Mouse (Mus musculus) neural tube, embryonic 10.5 days (tissue): ENCODE results near the gene Mmrn2.
"Not testable (repeated sequence)": the region's sequence is repeated elsewhere in the genome, so short reads cannot be mapped to it uniquely, and the experiment has no call there.

ENCODE experiments used
- DNase-seq: peaks from one replicate; pipeline ENCODE4 v3.0.0-alpha.2; 2017; ENCODE audit warnings: low spot score; ENCODE audit errors: extremely low spot score

The Mmrn2 gene

DNA sequence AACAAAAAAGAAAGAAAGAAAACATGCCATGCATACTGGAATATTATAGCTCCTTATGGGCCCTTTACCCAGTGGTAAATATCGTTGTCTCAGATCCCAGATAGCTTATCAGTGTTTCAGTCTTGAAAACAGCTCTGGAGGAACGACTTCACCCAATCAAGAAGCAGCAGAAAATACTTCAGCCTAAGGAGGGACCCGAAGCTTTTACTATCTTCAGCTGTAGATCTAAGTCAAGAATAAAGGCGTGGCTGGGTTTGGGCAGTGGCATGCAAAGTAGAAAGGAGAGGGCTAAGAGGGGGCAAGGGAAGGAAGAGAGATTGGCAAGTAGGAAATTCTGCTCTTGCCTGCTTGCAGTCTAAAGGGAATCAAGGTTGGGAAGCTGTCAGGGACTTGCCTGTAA lies 13.1 kb upstream of the Mmrn2 start:
- DNase-seq, result no peak

GRCm38 (mm10) chr14:34362726-34363445 lies 12.4 kb upstream of the Mmrn2 start:
- DNase-seq, result peak; percentile 54

GRCm38 (mm10) chr14:34363490-34364253 lies 11.6 kb upstream of the Mmrn2 start:
- DNase-seq, result peak; percentile 59

- DNase-seq, result not testable (repeated sequence)
Measured at GRCm38 (mm10) chr14:34364254-34365146, 10.8 kb upstream of the Mmrn2 start.

- no peak for DNase-seq
Measured at GRCm38 (mm10) chr14:34365147-34365507, 10.1 kb upstream of the Mmrn2 start.

GRCm38 (mm10) chr14:34370203-34370602 lies 5.1 kb upstream of the Mmrn2 start:
- DNase-seq, result no peak

- no peak for DNase-seq
Measured at GRCm38 (mm10) chr14:34370921-34371320, 4.3 kb upstream of the Mmrn2 start.

DNA sequence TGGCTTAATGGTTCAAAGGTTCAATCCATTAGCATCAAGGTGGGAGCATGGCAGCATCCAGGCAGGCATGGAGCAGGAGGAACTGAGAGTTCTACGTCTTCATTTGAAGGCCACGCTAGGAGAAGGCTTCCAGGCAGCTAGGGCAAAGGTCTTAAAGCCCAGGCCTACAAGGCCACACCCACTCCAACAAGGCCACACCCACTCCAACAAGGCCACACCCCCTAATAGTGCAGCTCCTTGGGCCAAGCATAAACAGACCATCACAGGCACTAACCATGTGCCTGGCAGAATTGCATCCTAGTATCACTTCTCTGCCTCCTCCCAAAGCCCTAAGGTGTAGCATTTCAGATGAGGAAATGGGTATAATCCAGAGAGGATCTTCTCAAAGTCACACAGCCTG lies 3.5 kb upstream of the Mmrn2 start:
- no peak for DNase-seq

- peak; percentile 37 for DNase-seq
Measured at GRCm38 (mm10) chr14:34372646-34373045, 2.6 kb upstream of the Mmrn2 start.

DNA sequence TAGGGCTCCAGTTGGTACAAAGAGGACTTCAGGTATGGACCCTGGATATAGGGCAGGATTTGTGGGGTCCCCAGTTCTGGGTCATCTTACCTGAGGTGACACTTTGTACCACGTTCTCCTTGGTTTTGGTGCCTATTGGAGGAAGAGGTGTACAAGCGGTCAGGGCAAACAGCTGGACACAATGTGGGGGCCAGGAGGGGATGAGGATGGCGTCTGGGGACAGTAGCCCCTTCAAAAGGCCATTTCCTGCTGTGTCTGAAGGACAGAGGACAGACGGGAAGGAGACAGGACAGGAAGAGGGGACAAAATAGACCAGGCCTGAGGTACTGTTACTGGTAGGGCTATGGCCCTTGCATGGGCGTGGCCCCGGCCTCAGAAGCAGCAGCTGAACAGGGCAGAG lies 1.7 kb upstream of the Mmrn2 start:
- no peak for DNase-seq

GRCm38 (mm10) chr14:34374577-34374976 lies 688 bp upstream of the Mmrn2 start, which contains the start of gene Sncg:
TSS of gene Sncg (minus strand) at chr14:34374789.
- peak; percentile 39 for DNase-seq

DNA sequence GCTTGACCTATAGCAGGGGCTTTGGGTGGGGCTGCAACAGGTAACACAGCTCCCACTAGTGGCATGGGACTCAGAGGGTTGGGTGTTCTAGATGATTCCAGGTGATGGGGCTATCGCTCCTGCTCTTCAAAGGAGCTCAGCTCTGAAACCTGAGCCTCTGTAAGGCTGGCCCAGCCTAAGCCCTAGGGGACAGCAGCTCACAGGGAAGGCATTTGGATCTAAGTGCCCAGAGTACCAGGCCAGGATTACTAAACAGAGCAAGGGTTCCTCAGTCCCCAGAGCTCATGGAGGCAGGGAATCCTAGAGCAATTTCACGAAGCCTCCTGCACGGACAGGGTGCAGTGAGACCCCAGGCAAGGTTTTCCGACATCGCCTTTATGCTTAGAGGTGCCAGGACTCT lies 676 bp downstream of the Mmrn2 start:
- no peak for DNase-seq

GRCm38 (mm10) chr14:34377121-34377520 lies 1.9 kb downstream of the Mmrn2 start:
- DNase-seq, result no peak

DNA sequence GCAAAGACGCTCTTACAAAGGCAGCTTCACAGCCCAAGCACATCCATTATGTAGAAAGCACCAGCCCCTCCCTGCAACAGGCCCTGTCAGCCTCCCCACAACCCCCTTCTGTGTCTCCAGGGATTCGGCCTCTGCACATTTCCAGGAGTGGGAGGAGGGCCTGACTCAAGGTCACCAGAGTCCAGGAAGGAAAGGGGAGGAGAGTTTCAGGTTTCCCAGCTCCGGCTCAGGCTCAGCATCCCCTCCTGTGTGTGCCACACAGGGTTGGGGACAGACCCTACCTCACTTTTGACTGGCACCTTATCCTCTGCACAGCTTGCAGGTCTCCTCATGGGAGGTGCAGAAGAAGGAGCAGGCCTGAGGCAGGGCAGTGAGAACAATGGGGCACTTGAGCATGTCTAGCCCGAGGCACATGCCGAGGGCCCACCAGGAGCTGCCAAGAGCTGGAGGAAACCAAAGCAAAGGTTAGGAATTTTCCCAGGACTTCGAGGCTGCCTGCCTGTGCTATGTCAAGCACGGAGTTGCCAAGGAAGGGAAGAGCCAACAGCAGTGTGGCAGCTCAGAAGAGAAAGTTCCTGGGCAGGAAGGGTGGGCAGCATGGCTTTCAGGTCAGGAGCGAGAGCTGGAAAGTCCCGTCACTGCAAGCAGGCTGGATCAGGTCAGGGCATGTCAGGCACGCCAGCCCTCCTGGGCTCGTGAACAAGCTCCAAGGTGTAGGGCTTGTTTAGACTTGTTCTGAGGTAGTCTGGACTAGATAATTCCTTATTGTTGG lies 3.5 kb downstream of the Mmrn2 start:
- peak; percentile 62 for DNase-seq

- DNase-seq, result no peak
Measured at GRCm38 (mm10) chr14:34382921-34383704, 7.8 kb downstream of the Mmrn2 start.

GRCm38 (mm10) chr14:34393295-34393694 lies 18.0 kb downstream of the Mmrn2 start:
- DNase-seq, result no peak

GRCm38 (mm10) chr14:34397871-34398270 lies 22.6 kb downstream of the Mmrn2 start:
- no peak for DNase-seq

- no peak for DNase-seq
Measured at GRCm38 (mm10) chr14:34398901-34399300, 23.6 kb downstream of the Mmrn2 start.

DNA sequence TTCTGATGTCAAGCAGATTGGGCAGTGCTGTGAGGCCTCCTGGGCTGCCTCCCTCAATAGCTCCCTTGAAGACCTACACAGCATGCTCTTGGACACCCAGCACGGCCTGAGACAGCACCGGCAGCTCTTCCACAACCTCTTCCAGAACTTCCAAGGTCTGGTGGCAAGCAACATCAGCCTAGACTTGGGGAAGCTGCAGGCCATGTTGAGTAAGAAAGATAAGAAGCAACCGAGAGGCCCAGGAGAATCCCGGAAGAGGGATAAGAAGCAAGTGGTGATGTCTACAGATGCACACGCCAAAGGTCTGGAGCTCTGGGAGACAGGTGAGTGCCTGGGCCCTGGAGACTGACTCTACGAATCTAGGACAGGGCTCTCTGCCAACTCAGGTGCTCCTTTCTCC lies 24.0 kb downstream of the Mmrn2 start:
- DNase-seq, result no peak

DNA sequence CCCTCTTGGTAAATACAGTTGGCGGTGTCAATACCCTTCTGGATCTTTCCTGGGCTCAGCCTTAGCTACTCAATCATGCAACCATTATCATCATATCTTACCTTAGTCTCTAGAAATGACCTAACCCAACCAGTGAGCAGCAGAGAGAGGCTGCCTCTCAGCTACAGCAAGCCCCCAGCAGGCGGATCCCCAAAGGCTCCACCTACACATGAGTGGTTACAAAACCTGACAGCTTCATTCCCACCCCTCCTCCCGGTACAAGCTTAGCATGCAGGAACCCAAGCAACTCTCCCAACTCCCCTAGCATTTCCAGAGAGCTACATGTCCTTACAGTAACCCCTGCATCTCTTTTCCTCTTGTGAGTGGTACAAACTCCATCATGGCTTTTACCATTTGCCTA lies 24.8 kb downstream of the Mmrn2 start:
- DNase-seq, result no peak
